Mouse (Mus musculus) erythroblast, embryonic 14.5 days (primary cell): ENCODE measurements around the gene Csmd2.

ENCODE experiments used
- GATA1 ChIP-seq: IDR thresholded peaks from 2 replicates; pipeline ENCODE4 v1.6.1; 2012; ENCODE audit warnings: low read length, inconsistent platforms, mixed read lengths
- TAL1 ChIP-seq: IDR thresholded peaks from 3 replicates; pipeline ENCODE4 v1.6.1; 2012; ENCODE audit warnings: low read length, inconsistent platforms, mixed read lengths

DNA sequence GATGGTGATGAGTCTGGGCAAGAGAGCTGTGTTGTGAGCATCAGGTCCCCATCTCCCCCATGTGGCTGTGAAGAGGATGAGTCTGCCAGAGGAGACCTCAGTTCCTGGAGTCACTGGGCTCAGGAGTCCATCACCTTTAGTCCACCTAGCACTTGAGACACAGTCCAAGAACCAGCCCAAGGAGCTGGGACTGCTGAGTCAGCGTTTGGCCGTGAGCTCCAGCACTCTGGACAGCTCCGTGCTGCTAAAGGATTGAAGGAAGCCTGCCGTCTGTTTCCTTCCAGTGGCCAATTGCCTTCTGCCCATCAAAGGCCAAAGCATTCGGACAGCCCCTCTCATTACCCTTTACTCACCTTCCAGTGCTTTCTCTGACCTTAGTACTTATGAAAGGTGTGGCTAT, 261.0 kb downstream of the Csmd2 start:
- TF ChIP-seq GATA1 (no peak), TAL1 (no peak)
